Mouse (Mus musculus): Measurements from ENCODE around the gene Mylk.

The Mylk gene

GRCm38 (mm10) chr16:34993694-34994330, 248.8 kb downstream of the Mylk start:
- no peak for DNase-seq

DNA sequence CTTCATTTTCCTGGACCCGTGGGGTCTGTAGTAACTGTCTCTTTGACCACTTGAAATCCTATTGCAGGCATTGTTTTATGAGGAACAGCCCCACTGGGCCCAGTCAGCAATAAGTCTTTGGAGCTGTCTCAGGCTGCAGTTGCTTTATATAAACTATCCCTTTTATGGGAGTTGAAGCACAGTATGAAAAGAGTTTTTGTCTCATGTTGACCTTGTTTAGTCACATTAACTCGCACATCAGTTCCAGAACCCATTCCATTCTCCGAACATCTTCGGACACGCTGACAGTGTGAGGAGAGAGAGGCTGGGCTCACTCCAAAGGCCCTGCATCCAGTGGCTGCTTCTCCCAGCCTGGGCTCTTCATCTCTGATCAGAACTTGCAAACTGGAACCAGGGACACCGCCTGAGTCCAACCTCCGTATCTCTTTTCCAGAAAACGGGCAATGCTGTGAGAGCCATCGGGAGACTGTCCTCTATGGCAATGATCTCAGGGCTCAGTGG, 249.7 kb downstream of the Mylk start:
- peak; percentile 32 for DNase-seq

- DNase-seq: peak; percentile 82
These were observed 251.1 kb downstream of the Mylk start for GRCm38 (mm10) chr16:34996133-34996532.

- no peak for DNase-seq
These were observed 252.0 kb downstream of the Mylk start for GRCm38 (mm10) chr16:34997052-34997451.

GRCm38 (mm10) chr16:34997576-34997975, 252.6 kb downstream of the Mylk start:
- no peak for DNase-seq

DNA sequence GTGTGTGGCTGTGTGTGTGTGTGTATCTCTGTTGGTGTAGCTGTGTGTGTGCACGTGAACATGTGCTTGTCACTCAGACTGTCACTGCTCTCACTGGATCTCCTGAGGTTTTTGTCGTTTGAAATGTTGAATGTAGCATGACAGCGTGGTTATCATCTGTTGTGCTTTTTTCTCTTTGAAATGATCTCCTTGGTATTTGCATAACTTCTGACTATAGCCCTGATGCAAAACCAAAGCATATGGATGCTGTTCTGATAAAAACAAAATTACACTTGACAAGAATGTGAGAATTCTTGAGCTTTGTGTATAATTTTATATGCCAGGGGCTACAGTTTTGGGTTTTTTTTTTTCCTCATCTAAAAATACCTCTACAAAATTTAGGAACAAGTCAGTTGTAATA, 254.0 kb downstream of the Mylk start:
- no peak for DNase-seq

GRCm38 (mm10) chr16:34999986-35000385, 255.0 kb downstream of the Mylk start:
- DNase-seq: no peak

- DNase-seq: no peak
These were observed 256.0 kb downstream of the Mylk start for GRCm38 (mm10) chr16:35000923-35001560.

DNA sequence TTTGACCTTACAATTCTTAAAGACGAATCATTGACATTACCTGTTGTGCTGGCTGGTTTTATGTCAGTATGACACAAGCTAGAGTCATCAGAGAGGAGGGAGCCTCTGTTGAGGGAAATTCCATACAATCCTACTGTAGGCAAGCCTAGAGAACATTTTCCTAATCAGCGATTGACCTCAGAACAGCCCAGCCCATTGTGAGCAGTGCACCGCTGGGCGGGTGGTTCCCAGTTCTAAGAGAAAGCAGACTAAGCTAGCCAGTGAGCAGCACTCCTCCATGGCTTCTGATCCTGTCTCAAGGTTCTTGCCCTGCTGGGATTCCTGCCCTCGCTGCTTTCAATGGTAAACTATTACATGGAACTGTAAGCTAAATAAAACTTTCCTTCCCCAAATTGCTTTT, 259.3 kb downstream of the Mylk start:
- DNase-seq: no peak

DNA sequence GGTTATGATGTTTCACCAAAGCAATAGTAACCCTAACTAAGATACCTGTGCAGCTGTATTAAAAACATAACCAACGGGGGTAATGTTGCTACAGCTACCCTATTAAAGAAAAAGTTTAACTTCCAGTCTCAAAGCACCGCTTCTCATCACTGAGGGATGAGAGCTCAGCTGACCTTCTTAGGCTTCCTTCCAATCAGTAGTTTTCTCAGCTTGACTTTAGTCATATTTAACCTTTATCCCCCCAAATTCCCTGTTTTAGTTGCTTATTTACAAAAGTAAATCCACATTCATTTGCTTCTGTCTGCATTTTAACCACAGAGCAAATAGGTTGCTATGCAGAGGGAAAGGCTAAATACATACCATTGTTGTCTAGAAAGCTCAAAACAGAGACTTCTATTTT, 259.7 kb downstream of the Mylk start:
- DNase-seq: no peak

DNA sequence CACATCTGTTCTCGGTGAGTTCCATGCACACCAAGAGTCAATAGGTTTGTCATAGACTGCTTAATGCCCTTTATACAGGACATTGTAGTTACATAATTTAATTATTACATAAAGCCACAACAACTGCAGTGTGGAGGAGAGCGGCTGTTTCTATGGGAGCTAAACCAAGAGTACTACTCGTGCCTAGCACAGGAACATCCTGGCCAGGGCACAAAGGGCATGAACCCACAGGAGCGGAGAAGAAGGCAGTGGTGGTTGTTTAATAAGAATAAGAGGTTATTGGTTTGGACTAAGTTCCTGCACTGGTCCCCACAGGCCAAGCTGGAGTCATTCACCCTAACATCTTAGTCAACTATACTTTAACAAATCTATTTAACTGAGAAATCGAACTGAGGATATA, 261.2 kb downstream of the Mylk start:
- DNase-seq: no peak

DNA sequence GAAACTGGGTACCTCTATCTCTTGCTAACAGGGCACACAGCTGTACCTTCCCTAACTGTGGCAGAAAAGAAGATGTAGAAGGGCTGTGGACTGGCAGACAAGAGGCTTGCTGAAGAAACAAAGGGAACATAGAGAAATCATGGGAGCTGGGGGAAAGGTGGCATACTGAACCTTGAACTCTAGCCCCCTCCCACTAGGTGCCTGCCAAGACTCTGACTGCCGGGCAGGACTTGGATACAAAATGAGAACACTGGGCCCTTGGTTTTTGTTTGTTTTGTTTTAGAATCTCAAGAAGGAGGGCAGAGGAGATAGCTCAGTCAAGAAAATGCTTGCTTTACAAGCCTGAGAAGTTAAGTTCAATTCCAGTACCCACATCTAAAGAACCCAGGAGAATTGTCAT, 262.4 kb downstream of the Mylk start:
- no peak for DNase-seq

DNA sequence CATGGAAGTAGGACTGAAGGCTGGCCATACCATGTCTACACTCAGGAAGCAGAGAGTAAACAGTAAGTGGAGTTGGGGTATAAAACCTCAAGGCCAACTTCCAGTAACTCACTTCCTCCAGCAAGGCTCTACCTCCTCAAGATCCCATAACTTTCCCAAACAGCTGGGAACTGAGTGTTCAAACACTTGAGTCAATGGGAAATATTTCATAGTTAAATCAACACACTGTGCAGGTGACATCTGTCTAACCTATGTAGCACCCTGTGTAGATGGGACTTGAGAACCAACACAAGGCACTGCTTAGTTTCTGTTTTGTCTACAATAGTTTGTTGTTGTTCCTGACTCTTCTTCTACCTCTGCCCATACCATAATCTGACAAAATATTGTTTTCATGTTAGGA, 263.4 kb downstream of the Mylk start:
- DNase-seq: no peak

- DNase-seq: no peak
These were observed 268.5 kb downstream of the Mylk start for GRCm38 (mm10) chr16:35013501-35013900.

DNA sequence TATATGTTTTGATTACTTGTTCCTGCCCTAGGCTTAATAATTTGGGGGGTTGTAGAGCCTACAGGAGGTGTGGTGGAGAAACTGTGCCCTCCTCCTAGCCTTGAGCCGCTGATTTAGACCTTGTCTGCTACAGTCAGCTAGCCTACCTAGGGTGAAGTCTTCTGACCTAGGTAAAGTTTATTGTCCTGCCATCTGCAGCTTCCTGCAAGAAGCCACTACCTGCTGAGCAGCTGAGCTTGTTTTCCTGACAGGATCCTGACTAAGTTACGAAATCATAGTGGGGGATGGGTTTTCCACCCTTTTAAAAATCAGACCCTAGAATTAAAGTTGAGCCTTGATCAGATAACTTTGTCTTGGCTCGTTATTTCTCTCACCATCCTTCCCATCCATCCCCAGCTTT, 271.5 kb downstream of the Mylk start:
- DNase-seq: no peak

DNA sequence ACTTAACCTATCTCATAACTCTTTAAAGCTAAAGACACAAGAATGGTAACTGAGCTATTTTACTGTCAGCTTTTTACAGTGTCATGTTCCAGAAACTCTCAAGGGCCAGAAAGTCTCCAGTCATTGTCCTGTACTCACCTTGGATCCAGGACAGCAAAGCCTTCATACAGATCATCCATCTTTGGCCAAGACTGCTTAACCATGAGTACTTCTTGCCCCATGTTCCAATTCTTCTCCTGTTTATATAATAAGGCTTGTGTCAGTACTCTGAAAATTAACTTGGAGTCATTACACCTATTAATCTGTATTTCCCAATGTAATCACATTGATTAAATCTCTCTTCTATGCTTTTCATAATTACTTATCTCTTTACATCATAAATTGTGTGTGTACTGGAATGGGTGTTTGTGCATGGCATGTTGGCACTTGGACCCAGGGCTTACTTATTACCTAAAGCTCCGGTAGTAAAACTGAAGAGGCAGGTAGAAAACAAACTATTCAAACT, 273.5 kb downstream of the Mylk start:
- DNase-seq: no peak

DNA sequence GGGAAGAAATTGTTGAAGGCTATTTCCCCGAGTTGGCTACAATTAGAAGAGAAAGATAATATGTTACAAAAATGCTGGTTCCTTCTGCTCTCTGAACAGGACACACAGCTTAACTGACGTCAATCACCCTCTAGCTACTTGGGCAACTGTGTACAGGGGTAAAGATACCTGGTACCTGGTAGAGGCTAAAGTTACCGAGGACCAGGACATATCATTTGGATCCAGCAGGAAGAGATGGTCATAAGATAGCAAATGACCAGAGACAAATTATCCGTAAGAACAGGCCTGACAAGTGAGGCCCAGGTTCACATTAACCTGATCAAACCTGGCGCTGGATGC, 276.9 kb downstream of the Mylk start:
- DNase-seq: no peak

DNA sequence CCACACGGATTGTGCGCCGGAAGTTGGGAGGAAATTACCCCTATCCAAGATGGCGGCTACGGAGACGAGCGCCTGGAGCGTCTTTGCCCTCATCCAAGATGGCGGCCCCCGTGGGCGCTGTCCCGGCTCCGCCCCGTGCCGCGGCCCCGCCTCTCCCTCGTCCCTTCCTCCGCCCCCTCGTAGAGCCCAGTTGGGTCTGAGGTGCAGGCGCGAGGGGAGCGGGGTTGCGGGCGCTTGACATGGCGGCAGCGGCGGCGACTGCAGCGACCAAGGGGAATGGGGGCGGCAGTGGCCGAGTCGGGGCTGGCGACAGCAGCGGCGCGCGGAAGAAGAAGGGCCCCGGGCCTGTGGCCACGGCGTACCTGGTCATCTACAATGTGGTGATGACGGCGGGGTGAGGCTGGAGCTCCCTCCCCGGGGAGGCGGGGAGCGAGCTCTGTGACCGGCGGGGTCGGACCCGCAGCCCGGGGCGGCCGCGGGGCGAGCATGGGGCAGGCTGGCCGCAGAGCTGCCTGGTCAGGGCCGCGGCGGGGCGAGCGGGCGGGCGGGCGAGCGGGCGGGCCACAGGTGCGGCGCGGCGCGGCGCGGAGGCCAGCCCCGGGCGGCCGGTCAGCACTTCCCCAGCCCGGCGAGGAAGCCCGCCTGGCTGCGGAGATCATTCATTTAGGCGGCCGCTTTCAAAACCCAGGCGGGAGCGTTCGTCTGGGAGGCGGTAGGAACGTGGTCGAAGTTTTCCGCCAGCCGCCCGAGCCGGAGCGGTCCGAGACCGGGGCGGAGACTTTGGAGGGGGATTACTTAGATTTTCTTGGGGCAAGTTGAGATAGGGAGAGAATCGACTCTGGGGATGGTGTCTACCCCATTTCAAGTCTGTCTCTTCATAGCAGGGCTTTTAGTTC, 277.5 kb downstream of the Mylk start, which contains the start of gene Hacd2:
Hacd2 (plus strand) TSS at position 187 of the 896 bp plus-strand sequence.
- peak; percentile 97 for DNase-seq

- no peak for DNase-seq
These were observed 278.2 kb downstream of the Mylk start for GRCm38 (mm10) chr16:35023138-35023735.

DNA sequence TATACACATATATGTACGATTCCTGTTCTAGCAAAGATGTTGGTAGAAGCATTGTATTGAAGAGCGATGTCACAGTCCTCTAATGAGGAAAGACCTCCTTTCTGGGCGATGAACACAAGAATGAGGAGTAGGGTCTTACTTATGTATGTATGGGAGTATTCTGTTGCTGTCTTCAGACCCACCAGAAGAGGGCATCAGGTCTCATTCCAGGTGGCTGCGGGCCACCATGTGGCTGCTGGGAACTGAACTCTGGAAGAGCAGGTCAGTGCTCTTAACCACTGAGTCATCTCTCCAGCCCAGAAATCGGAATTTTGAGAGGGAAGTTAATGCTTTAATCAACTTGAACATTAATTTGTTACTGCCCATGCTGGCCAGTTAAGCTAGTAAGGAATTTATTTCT, 279.3 kb downstream of the Mylk start:
- no peak for DNase-seq

DNA sequence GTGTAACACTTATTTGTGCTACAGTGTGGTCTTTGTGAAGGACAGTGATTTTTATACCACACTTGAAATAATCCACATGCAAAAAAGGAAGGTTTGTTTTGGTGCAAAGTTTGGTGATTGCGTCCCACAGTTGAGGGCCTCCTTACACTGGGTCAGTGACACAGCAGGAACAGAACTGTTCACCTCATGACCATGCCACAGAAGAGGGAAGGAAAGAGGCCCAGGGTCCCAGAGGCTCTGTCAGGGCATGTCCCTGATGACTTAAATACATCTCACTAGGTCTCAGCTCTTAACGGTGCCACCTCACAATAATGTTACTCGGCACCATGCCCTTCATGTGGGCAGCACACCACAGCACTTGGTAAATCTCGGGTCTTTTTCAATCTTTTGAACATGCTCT, 280.3 kb downstream of the Mylk start:
- DNase-seq: no peak

- peak; percentile 47 for DNase-seq
These were observed 288.2 kb downstream of the Mylk start for GRCm38 (mm10) chr16:35033241-35033640.

Measured in kidney, postnatal 14 days (tissue).